Mouse (Mus musculus): ENCODE measurements at regions not wholly inside any gene's neighbourhood (a gene's known extent, or its start where the extent isn't known, plus 50 kb on each side); places are given as distances from the start of the nearest gene placed in this dataset.
"Not testable (repeated sequence)": the region's sequence is repeated elsewhere in the genome, so short reads cannot be mapped to it uniquely, and the experiment has no call there.

DNA sequence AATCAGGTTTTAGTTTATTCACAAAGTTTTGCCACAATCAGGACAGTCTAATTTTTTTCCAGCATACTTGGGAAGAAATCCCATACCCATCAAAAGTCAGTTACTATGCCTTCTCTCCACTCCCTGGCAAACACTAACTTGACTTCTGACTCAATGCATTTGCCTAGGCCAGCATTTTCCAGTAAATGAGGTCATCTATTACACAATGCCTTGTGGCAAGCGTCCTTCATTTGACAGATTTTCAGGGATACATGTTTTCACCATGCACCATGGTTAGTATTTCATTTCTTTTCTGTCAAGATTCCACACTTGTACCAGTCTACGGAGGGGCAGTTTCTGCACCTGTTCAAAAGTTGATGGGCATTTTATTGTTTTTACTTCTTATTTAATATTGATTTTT, 88.4 kb upstream of the Slc2a12 start:
- not testable (repeated sequence) for H3K4me1 ChIP-seq; H3K4me3 ChIP-seq; H3K36me3 ChIP-seq; H3K9me3 ChIP-seq; ATAC-seq (ENCODE audit: insufficient number of reproducible peaks, insufficient read depth, low FRiP score, low TSS enrichment, low read depth); H3K4me2 ChIP-seq; H3K27me3 ChIP-seq; H3K9ac ChIP-seq; H3K27ac ChIP-seq
- 82% methylated on average over 2 of the region's 2 CpGs for WGBS

DNA sequence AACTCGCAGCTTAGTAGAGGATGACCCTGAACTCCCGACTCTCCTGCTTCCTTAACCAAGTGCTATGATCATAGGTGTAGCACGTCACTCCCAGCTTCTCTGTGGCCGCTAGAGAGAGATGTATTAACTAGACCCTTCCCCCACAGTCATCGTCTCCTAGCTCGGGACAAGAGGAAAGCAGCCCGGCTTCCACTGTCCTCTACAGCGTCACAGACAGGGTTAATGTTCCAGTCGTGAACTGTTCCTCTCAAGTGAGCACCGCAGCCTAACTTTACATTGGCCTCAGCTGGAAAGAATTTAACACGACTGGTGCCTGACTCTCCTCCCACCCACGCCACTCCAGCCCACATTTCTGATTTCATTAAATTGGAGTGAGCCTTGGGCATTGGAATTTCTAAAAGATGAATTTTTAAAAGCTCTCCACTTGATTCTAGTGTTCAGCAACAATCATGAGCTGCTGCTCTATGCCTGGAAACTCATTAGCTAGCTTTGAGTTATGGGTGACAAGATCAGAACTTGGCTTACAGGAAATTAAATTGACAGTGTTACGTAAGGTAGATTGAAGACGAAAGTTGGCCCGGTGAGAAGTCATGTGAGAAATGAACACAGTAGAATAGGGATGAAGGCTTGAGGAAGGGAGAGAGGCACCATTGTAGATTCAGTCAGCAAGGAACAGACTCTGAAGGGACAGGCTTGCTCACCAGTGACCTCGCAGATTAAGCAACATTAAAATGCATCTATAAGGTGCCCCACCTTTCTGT, 75.4 kb upstream of the Slc2a12 start:
- peak overlapping the region; percentile 51; the same call in 1 of the 2 replicates for H3K27ac ChIP-seq
- not testable (repeated sequence) for H3K4me2 ChIP-seq; H3K4me1 ChIP-seq; H3K27me3 ChIP-seq; H3K4me3 ChIP-seq; ATAC-seq (ENCODE audit: insufficient number of reproducible peaks, insufficient read depth, low FRiP score, low TSS enrichment, low read depth); H3K36me3 ChIP-seq; H3K9ac ChIP-seq; H3K9me3 ChIP-seq
- WGBS, result 48% methylated on average over 16 of the region's 16 CpGs

- not testable (repeated sequence) for H3K36me3 ChIP-seq; H3K4me3 ChIP-seq; ATAC-seq (ENCODE audit: insufficient number of reproducible peaks, insufficient read depth, low FRiP score, low TSS enrichment, low read depth); H3K4me1 ChIP-seq; H3K4me2 ChIP-seq; H3K27me3 ChIP-seq; H3K9ac ChIP-seq; H3K27ac ChIP-seq; H3K9me3 ChIP-seq
- 61% methylated on average over 4 of the region's 4 CpGs for WGBS
These were observed 70.8 kb upstream of the Slc2a12 start for GRCm38 (mm10) chr10:22574048-22574447.

DNA sequence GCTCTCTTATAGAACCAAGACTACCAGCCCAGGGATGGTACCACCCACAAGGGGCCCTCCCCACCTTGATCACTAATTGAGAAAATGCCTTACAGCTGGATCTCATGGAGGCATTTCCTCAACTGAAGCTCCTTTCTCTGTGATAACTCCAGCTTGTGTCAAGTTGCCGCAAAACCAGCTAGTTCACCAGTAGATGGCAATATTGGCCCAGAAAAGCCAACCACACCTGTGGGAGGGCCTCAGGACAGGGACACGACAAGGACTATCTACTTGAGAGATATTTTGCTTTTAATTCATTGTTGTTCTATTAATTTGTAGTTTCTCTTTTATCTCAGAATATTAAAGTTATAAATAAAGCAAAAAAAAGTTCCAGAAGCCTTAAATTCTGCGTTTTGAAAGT, 65.4 kb upstream of the Slc2a12 start:
- not testable (repeated sequence) for H3K9me3 ChIP-seq; H3K27me3 ChIP-seq; H3K4me3 ChIP-seq; H3K36me3 ChIP-seq; H3K27ac ChIP-seq; H3K4me1 ChIP-seq; H3K4me2 ChIP-seq; H3K9ac ChIP-seq; ATAC-seq (ENCODE audit: insufficient number of reproducible peaks, insufficient read depth, low FRiP score, low TSS enrichment, low read depth)
- WGBS, result 15% methylated on average over 3 of the region's 3 CpGs

GRCm38 (mm10) chr10:22581300-22581699, 63.5 kb upstream of the Slc2a12 start:
- not testable (repeated sequence) for H3K4me3 ChIP-seq; H3K36me3 ChIP-seq; H3K27me3 ChIP-seq; ATAC-seq (ENCODE audit: insufficient number of reproducible peaks, insufficient read depth, low FRiP score, low TSS enrichment, low read depth); H3K27ac ChIP-seq; H3K9me3 ChIP-seq; H3K4me1 ChIP-seq; H3K9ac ChIP-seq; H3K4me2 ChIP-seq
- whole genome bisulfite sequencing, result 88% methylated on average over 9 of the region's 9 CpGs

DNA sequence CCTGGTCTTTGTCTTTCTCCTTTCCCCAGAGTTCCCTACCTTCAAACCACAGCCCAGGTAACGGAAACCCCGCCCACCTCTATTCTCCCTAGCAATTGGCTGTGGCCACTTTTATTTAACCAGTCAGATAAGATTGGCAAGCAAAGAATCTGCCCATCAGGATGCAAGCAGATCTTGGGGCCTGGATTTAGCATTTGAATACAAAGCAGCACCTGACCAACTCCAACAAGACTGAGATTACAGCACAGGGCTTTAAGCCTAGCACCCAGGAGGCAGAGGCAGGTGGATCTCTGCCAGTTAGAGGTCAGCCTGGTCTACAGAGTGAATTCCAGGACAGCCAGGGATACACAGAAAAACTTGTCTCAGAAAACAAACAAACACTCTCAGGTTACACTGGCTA, 61.5 kb upstream of the Slc2a12 start:
- not testable (repeated sequence) for H3K27me3 ChIP-seq; H3K36me3 ChIP-seq; H3K4me2 ChIP-seq; ATAC-seq (ENCODE audit: insufficient number of reproducible peaks, insufficient read depth, low FRiP score, low TSS enrichment, low read depth); H3K9ac ChIP-seq; H3K9me3 ChIP-seq; H3K27ac ChIP-seq; H3K4me3 ChIP-seq; H3K4me1 ChIP-seq
- WGBS, result 91% methylated on average over 2 of the region's 2 CpGs

DNA sequence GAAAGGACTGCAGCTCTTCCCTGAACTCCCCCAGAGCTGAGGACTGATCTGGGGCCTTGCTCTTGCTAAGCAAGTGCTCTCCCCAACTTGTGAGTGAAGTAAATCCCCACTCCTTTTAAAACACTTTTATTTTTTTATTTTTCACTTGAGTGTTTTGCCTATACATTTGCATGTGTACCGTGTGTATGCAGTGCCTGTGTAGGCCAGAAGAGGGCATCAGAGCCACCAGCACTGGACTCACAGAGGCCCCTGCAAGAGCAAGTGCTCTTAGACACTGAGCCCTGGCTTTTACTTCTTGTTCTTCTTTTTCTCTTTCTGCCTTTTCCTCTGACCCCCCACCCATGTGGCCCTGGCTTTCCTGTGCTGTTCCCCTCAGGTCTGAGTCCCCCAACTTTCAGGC, 56.2 kb upstream of the Slc2a12 start:
- ATAC-seq (ENCODE audit: insufficient number of reproducible peaks, insufficient read depth, low FRiP score, low TSS enrichment, low read depth), result not testable (repeated sequence)

GRCm38 (mm10) chr10:22591664-22592063, 53.1 kb upstream of the Slc2a12 start:
- not testable (repeated sequence) for H3K4me2 ChIP-seq; ATAC-seq (ENCODE audit: insufficient number of reproducible peaks, insufficient read depth, low FRiP score, low TSS enrichment, low read depth); H3K9me3 ChIP-seq; H3K4me3 ChIP-seq; H3K9ac ChIP-seq; H3K4me1 ChIP-seq; H3K27ac ChIP-seq; H3K27me3 ChIP-seq; H3K36me3 ChIP-seq
- 53% methylated on average over 4 of the region's 4 CpGs for WGBS

More for the DNA sequence above, 56.2 kb upstream of the Slc2a12 start:
- H3K9ac ChIP-seq, H3K36me3 ChIP-seq, H3K4me2 ChIP-seq, H3K4me3 ChIP-seq, H3K27ac ChIP-seq, H3K9me3 ChIP-seq, H3K27me3 ChIP-seq, H3K4me1 ChIP-seq: not testable (repeated sequence)
- 97% methylated on average over 1 of the region's 1 CpGs for WGBS

GRCm38 (mm10) chr10:22592189-22592603, 52.6 kb upstream of the Slc2a12 start:
- H3K27me3 ChIP-seq; H3K9ac ChIP-seq; H3K27ac ChIP-seq; H3K4me2 ChIP-seq; ATAC-seq (ENCODE audit: insufficient number of reproducible peaks, insufficient read depth, low FRiP score, low TSS enrichment, low read depth); H3K4me3 ChIP-seq; H3K4me1 ChIP-seq; H3K36me3 ChIP-seq; H3K9me3 ChIP-seq: not testable (repeated sequence)
- WGBS, result 32% methylated on average over 4 of the region's 4 CpGs

DNA sequence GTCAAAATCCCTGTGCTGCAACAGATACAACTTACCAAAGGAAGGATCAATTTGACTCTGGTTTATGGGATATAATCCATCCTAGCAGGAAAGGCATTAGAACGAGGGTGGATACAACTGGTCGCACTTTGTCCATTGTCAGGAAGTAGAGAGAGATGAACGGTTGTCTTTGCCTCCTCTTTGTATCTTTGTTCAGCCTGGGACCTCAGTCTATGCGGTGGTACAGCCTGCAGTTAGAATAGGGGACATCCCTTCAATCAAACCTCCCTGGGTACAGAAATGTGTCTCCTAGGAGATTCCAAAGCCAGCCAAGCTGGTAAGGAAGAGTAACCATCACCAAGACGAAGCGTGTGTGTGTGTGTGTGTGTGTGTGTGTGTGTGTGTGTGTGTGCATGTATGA, 52.1 kb upstream of the Slc2a12 start:
- H3K36me3 ChIP-seq; H3K27me3 ChIP-seq; H3K4me2 ChIP-seq; H3K9me3 ChIP-seq; H3K4me3 ChIP-seq; H3K9ac ChIP-seq; ATAC-seq (ENCODE audit: insufficient number of reproducible peaks, insufficient read depth, low FRiP score, low TSS enrichment, low read depth); H3K27ac ChIP-seq; H3K4me1 ChIP-seq: not testable (repeated sequence)
- 88% methylated on average over 6 of the region's 6 CpGs for WGBS

Data from embryonic facial prominence, embryonic 13.5 days (tissue).